Mouse (Mus musculus): Measurements from ENCODE around the gene Ubfd1.

GRCm38 (mm10) chr7:122108206-122108605 is 41.2 kb downstream of the Ubfd1 start:
- TF ChIP-seq CTCF (IDR thresholded peaks at IDR 0.05; ENCODE audit: insufficient read depth, low read length) (no peak), POLR2A (IDR thresholded peaks at IDR 0.05; ENCODE audit: borderline replicate concordance, extremely low read depth, low read depth, low read length) (no peak)
